Mouse (Mus musculus) heart, postnatal 0 days (tissue): ENCODE results near the gene B020031M17Rik. TPM values are rescaled to one million over a fixed set of nuclear protein-coding genes. Genes with fewer than 3 reads are reported as not detected.
"Not testable (repeated sequence)": the region's sequence is repeated elsewhere in the genome, so short reads cannot be mapped to it uniquely, and the experiment has no call there.

Source experiments
- ATAC-seq: fragments of 200-750 bp; cut with Nextera tagmentation; 2 replicates; pipeline ENCODE4 v1.8.0; 2017; ENCODE audit warnings: low read depth, moderate number of reproducible peaks, moderate library complexity; ENCODE audit not compliant: insufficient read depth
- DNase-seq: peaks from one replicate; pipeline ENCODE4 v3.0.0-alpha.2; 2016; ENCODE audit warnings: low spot score
- H3K27ac ChIP-seq: fragments of 300-500 bp; sonication (generic); 2 replicates; pipeline ENCODE4 v1.5.1; 2014; ENCODE audit warnings: low read depth, mild to moderate bottlenecking
- H3K27me3 ChIP-seq: fragments of 300-500 bp; sonication (generic); 2 replicates; pipeline ENCODE4 v1.6.1; 2014; ENCODE audit warnings: low read length, mixed read lengths; ENCODE audit not compliant: control insufficient read depth, insufficient read depth
- H3K36me3 ChIP-seq: fragments of 300-500 bp; sonication (generic); replicated peaks from 2 replicates; pipeline ENCODE4 v1.6.1; 2014; ENCODE audit warnings: low read length, mixed read lengths; ENCODE audit not compliant: control insufficient read depth, insufficient read depth
- H3K4me1 ChIP-seq: fragments of 300-500 bp; sonication (generic); 2 replicates; pipeline ENCODE4 v1.6.1; 2014; ENCODE audit warnings: antibody characterized with exemption; ENCODE audit not compliant: control insufficient read depth, insufficient read depth
- H3K4me2 ChIP-seq: fragments of 300-500 bp; sonication (generic); 2 replicates; pipeline ENCODE4 v1.6.1; 2014; ENCODE audit warnings: low read depth, mild to moderate bottlenecking, low read length, moderate library complexity
- H3K4me3 ChIP-seq: fragments of 300-500 bp; sonication (generic); 2 replicates; pipeline ENCODE4 v1.5.1; 2014; ENCODE audit warnings: low read depth, low read length
- H3K9ac ChIP-seq: fragments of 300-500 bp; sonication (generic); replicated peaks from 2 replicates; pipeline ENCODE4 v1.6.1; 2014; ENCODE audit warnings: low read depth, low read length, mixed read lengths
- H3K9me3 ChIP-seq: fragments of 300-500 bp; sonication (generic); replicated peaks from 2 replicates; pipeline ENCODE4 v1.6.1; 2016; ENCODE audit warnings: low read length; ENCODE audit not compliant: control insufficient read depth
- WGBS: fragments of 180-500 bp; shearing (Covaris S2); extraction: QIAGEN DNeasy Blood & Tissue Kit; methylation state at CpG from one replicate; pipeline ENCODE4 v1.1.7; 2014; 5-methylcytosine and 5-hydroxymethylcytosine counted together
- polyA plus RNA-seq: library from polyadenylated mRNA; unstranded; fragments of >200 nt; fragmentation: Nextera tagmentation; extraction: Ambion mirVana; gene quantifications from 2 replicates; pipeline ENCODE4 v1.2.1, GENCODE M21; 2015
- total RNA-seq: library from RNA; depleted of rRNA; stranded (reverse); fragments of >200 nt; gene quantifications from 2 replicates; pipeline ENCODE4 v1.2.3, GENCODE M21; 2014; ENCODE audit warnings: low replicate concordance

B020031M17Rik gene
- total and polyA plus RNA-seq, 2 experiments from 2014 or later = not detected

DNA sequence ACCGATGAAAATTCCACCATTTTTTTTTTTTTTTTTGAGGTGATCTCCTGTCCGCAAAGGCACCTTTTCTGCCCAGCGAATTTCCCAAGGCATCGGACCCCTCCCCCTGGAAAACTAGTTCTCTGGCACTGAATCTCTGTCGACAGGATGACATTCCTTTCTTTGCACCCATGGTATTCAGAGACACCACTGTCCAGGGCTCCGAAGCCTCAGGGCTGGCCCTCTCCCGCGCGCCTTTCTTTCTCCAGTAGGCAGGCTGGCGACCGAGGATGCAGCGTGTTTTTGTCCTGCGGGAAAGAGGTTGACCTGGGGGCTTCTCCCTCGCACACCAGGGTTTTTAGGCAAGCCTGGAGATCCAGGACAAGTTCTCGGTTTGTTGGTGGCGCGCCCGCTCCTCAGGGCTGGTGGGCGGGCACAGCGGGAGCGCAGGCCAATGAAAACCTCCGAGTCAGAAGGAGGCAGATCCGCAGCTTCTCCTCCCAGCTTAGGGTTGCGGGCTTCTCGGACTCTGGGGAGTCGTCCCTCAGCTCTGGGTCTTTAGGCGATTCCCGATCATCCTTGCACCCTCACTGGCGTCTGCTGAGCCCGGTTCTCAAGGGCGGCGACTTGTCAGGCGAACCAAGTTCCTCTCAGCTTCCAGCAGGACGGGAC, 14.8 kb upstream of the B020031M17Rik start:
- H3K9ac ChIP-seq, H3K4me1 ChIP-seq, H3K27me3 ChIP-seq, H3K36me3 ChIP-seq, DNase-seq, H3K9me3 ChIP-seq, H3K27ac ChIP-seq: not testable (repeated sequence)
- peak overlapping the region; percentile 43 for H3K4me2 ChIP-seq
- peak; percentile 43 for ATAC-seq
- under 1% methylated on average over 14 of the region's 34 CpGs for WGBS
- H3K4me3 ChIP-seq = peak overlapping the region; percentile 33

DNA sequence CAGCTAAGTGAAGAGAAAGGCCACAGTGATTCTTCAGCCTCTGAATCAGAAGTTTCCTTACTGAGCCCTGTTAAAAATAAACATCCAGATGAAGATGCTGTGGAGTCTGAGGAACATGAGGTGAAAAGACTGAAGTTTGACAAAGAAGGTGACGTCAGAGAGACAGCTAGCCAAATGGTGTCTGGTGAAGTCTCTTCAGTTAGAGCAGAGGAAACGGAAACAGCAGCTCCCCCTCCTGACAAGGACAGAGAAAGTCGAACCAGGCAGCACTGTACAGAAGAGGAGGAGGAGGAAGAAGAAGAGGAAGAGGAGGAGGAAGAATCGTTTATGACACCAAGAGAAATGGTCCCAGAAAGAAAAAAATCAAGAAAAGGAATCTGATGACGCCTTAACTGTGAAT, 12.2 kb upstream of the B020031M17Rik start:
- WGBS = no CpG with 5 or more reads among the region's 5 CpGs
- not testable (repeated sequence) for H3K4me2 ChIP-seq

DNA sequence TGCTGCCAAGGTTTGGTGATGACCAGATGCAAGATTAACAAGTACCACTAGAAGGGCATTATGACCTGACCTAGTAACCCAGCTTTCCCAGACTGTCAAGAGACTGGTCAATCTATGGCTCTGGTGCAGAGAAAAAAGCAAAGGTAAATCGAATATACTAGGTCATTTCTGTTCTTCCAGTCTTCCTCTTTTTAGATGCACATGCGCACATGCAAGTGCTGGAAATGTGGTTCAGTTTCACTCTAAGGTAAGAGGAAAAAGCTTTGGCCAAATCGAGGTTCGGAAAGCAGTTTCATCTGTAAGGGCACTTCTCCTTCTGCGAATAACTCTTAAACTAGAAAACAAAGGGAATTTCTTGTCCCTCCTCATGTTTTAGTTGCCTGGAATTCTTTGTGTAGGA, 5.0 kb upstream of the B020031M17Rik start:
- WGBS = no CpG with 5 or more reads among the region's 5 CpGs
- DNase-seq, H3K27ac ChIP-seq: not testable (repeated sequence)

More for the DNA sequence above, 12.2 kb upstream of the B020031M17Rik start:
- H3K4me3 ChIP-seq, H3K27ac ChIP-seq, H3K27me3 ChIP-seq, H3K36me3 ChIP-seq, H3K9ac ChIP-seq, H3K9me3 ChIP-seq, DNase-seq, H3K4me1 ChIP-seq, ATAC-seq: not testable (repeated sequence)

GRCm38 (mm10) chr13:119955089-119955488, 4.5 kb upstream of the B020031M17Rik start:
- not testable (repeated sequence) for H3K9me3 ChIP-seq, H3K27ac ChIP-seq, H3K9ac ChIP-seq, H3K4me1 ChIP-seq, DNase-seq, H3K27me3 ChIP-seq, H3K36me3 ChIP-seq, H3K4me3 ChIP-seq, H3K4me2 ChIP-seq, ATAC-seq
- WGBS = 65% methylated on average over 2 of the region's 2 CpGs

More for the DNA sequence above, 5.0 kb upstream of the B020031M17Rik start:
- not testable (repeated sequence) for H3K4me3 ChIP-seq, H3K4me1 ChIP-seq, H3K36me3 ChIP-seq, H3K4me2 ChIP-seq, H3K27me3 ChIP-seq, ATAC-seq, H3K9ac ChIP-seq, H3K9me3 ChIP-seq

DNA sequence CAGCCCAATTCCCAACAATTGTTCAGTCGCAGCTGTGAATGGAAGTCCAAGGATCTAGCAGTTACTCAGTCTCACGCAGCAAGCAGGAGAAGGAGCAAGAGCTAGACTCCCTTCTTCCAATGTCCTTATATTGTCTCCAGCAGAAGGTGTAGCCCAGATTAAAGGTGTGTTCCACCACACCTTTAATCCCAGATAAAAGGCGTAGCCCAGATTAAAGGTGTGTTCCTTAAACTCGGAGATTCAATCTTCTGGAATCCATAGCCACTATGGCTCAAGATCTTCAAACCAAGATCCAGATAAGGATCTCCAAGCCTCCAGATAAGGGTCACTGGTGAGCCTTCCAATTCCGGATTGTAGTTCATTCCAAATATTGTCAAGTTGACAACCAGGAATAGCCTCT, 21.4 kb downstream of the B020031M17Rik start, which contains the start of gene Gm21761:
Gene Gm21761 (minus strand): TSS at position 101 of the 400 bp plus-strand sequence.
- not testable (repeated sequence) for H3K4me1 ChIP-seq, H3K27me3 ChIP-seq, H3K4me2 ChIP-seq, ATAC-seq, DNase-seq, H3K27ac ChIP-seq, H3K9me3 ChIP-seq, H3K4me3 ChIP-seq, H3K9ac ChIP-seq, H3K36me3 ChIP-seq
- no CpG with 5 or more reads among the region's 5 CpGs for WGBS

GRCm38 (mm10) chr13:119924597-119925340, 25.8 kb downstream of the B020031M17Rik start:
- H3K27ac ChIP-seq, H3K9ac ChIP-seq, H3K4me3 ChIP-seq, ATAC-seq, H3K4me2 ChIP-seq, H3K36me3 ChIP-seq, DNase-seq, H3K4me1 ChIP-seq, H3K9me3 ChIP-seq, H3K27me3 ChIP-seq: not testable (repeated sequence)
- WGBS = 77% methylated on average over 2 of the region's 3 CpGs

- H3K4me2 ChIP-seq, DNase-seq, H3K36me3 ChIP-seq, H3K4me3 ChIP-seq, H3K27ac ChIP-seq, H3K9ac ChIP-seq, H3K4me1 ChIP-seq, H3K9me3 ChIP-seq, ATAC-seq, H3K27me3 ChIP-seq: not testable (repeated sequence)
- WGBS = 54% methylated on average over 4 of the region's 5 CpGs
Measured at GRCm38 (mm10) chr13:119916966-119917722, 33.5 kb downstream of the B020031M17Rik start.

DNA sequence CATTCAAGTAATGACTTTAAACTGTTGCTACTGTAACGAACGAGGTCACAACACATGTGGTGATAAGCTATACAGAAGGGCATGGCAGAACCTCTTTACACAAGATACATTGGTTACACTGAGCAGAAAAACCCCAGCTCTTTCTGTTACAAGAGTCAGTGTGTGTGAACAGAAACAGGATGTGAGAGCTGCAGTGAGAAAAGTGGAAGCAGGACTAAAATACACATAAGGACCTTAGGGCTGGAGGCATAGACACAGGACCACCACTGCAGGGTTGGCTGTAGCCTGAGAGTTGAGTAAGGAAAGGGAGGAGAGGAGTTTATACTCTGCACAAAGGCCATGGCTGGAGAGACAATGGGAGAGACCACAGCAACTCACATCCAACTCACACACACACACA, 34.2 kb downstream of the B020031M17Rik start:
- not testable (repeated sequence) for H3K9ac ChIP-seq, H3K4me1 ChIP-seq, H3K4me3 ChIP-seq, H3K27ac ChIP-seq, H3K27me3 ChIP-seq, DNase-seq, H3K4me2 ChIP-seq, H3K36me3 ChIP-seq, H3K9me3 ChIP-seq, ATAC-seq
- WGBS = 25% methylated on average over 2 of the region's 2 CpGs
